Mouse (Mus musculus): ENCODE data around the gene Ccdc167.

The Ccdc167 gene

DNA sequence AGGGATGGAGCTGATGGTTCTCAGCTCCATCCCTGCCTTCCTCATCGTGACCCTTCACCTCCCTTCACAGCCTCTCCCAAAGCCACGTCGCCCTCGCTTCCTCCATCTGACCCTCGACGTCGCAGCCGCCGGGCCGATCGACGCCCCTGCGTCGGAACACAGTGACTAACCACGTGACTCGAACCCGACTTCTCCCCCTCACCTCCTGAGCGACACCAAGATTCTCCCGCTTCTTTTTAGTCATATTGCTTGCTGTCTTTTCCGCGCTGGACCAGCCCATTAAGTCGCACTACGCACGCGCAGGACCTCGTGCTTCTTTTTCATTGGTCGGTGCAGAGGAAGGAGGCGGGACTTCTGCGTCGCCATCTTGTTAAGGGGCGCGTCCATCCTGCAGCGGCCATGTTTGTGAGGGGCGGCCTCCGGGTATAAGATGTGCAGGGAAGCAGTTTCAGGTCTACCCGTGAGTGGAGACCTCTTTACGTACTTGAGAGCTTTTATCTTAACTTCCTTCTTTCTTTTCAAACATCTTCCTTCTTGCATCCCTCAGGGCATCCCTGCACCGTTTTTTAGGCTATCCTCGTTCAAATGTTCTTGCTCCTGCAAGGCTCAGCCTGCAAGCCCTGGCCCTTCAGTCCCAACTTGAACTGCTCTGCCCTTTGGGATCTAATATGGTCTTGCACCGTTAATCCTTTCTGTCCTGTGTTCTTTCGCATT, at the start of gene Ccdc167:
Gene Ccdc167 (minus strand): TSS at position 313 of the 714 bp plus-strand sequence.
- DNase-seq, result peak; percentile 98

DNA sequence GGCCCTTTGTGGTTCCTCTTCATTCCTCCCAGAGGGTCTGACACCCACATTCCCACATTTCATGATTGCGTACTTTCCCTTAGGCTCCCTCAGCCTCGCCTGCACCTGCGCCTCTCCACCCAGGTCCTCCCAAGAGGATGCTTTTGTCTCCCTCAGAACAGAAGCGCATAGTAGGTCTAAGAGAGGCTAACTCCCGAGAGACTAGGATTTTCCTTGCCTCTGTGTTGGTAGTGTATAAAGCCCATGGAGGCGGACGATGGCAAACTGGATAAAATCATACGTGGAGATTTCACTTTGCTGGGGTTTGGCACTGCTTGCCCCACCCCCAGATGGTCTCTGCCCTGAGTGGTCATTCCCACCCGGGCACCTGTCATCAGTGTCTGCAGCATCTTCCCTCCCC, 48.5 kb upstream of the Ccdc167 start:
- no peak for DNase-seq

DNA sequence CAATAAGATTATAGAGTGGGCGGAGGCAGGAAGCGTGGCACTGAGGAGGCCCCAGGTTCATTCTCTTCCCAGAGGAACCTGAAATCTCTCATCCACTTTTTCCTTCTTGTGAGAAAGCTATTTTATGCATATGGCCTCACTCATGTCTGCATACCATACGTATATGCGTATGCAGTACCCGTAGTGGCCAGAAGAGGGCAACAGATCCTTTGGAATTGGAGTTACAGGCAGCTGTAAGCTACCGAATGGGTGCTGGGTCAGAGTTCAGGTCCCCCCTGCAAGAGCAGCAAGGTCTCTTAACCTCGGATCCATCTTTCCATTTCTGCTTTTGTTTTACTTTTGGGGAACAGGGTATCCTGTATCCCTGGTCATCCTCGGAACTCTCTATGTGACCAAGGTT, 45.7 kb upstream of the Ccdc167 start:
- peak; percentile 85 for DNase-seq

DNA sequence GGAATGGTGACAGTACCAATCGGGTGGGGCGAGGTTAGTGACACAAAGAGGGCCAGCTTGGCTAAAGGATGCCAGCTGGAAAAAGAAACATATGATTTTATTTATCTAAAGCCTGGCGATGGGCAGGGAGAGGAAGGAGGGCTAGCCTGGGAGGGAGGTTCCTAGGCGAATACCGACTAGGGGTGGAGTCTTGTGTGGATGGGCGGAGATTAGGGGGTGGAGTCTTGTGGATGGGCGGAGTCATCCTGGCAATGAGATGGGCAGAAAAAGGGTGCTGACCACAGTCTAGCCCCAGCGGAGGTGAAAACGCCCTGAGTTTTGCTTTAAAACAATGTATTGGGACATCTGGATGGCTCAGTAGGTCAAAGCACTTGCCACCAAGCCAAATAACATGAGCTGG, 45.1 kb upstream of the Ccdc167 start:
- no peak for DNase-seq

DNA sequence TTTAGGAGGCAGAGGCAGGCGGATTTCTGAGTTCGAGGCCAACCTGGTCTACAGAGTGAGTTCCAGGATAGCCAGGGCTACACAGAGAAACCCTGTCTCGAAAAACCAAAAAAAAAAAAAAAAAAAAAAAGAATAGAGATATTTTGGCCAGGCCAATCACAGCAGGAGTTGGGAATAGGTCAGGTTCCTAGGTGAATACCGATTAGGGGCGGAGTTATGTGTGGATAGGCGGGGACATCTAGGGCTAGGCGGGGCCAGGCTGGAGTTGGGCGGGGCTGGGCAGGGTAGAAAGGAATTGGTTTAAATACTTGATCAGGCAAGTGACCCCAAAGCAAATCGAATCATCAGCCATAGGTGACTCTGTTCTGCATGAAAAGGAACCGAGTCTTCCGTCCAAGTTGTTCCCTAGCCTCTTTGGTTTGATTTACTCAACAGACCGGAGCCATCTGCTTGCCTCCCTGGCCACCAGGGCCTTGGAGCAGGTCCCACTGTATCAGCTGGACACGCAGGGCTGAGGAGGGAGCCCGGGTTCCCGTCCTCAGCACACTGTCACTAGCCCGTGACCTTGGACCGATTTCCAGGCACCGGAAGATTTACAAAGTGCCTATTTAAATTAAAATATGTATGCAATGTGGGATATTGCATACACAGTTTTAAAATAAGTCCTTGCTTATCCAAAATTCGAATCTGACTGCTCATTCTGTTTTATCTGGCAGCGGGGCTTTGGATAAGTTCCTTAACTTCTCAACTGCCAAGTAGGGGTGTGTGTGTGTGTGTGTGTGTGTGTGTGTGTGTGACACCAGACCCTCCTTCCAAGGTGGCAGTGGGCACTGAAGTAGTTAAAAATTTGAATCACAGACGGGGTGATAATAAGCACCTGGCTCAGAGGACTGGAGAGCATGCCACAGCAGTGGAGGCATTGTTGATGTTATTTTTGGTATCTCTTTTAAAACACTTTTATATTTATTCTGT, 43.8 kb upstream of the Ccdc167 start:
- DNase-seq, result no peak

DNA sequence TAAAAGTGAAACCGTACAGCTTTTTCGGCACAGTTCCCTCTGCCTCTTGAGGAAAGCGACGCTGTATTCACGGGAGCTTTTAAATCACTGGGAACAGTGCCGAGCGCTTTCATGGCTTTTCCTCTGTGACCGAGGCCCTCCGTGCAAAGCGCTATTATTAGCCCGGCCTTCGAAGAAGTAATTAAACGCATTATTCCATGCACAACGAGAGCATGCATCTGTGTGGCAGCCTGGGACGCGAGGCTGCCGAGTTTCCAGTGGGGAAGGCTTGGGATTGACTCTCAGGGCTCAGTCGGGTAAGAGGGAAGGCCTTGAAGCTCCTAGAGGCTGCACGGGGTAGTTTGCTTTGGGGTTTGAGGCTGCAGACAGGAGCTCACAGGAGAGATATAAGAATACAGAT, 43.1 kb upstream of the Ccdc167 start:
- DNase-seq, result no peak

DNA sequence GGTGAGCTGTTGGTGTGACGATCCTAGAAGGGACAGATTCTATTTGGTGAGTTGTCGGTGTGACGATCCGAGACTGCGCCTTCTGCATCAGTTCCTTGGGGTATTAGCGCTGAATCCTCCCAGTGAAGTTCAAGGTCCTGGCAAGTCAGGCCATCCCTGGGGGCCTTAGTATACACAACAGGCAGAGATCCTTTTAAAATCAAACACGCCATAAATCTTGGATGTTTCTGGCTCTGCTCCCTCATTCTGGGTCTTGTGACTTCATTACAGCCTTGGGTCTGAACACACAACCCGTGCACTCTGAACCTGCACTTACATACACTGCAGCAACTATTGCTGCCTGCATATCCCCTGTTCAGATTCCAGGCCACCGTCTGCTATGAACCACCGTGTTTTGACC, 39.5 kb upstream of the Ccdc167 start:
- no peak for DNase-seq

DNA sequence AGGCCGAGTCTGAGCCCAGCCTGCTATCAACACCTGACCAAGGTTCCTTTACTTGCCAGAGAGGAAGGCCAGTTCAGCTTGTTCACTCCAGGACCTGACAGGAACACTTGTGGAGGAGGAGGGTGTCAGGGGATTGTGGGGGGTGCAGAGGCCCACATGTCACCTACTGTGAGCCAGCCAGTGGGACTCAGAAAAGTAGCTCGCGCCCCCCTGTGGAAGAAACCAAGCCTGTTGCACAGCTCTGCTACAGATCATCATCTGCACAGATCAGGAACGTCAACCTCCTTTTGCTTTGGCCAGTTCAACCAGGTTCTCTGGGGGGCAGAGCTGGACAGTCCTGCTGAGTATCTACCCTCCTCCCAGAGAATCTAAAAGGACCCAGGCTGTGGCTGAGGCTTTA, 37.7 kb upstream of the Ccdc167 start:
- no peak for DNase-seq

DNA sequence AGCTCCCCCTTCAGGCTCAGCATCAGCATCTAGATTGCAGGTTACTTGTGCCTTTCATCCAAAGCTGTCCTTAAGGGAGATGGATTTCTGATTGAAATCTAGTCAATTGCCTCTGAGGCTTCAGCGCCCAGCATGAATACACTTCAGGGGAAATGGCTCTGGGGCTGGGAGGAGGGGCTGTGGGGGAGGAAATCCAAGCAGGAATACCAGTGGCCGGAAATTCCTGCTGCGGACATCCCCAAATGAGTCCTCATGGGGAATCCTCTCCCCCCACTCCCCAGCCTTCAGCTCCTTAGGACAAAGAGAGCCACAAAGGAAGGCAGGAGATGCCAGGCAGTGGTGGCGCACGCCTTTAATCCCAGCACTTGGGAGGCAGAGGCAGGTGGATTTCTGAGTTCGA, 30.6 kb upstream of the Ccdc167 start:
- no peak for DNase-seq

DNA sequence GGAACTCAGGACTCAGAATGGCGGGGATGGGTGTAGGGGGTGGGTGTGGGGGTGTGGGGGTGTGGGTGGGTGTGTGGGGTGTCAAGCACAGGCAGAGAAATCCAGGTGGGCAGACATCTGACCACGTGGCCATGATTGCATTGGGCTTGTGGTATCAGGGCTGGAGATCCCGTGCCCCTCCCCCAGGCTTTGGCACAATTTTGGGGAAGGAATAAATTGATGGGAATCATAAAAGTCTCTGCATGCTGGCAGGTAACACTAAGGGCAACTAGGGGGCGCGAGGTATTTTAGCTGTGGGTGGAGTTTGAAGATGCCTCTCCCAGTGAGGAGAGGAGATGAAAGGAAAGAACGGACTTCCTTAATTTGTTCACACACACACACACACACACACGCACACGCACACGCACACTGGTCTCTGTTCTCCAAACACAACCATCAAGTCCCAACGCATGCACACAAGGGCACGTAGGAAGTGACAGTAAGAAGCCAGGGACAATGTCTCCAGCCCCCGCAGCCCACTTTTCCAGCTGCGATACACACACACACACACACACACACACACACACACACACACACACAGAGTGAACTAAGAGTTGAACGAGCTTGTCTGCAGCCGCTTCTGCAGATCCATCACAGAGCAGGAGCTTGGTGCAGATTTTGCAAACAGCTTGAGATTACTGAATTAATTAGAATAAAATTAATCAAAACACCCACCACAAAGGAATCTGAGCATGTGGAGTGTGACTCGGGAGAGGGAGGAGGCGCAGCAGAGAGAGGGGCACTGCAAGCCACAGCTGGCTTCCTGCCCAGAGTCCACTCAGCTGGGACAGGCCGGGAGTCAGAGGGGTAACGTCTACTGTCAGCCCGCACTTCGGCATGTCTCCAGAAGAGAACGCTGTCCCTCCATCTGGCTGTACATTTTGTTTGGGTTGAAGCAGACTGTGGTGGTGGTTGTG, 21.3 kb upstream of the Ccdc167 start:
- no peak for DNase-seq

DNA sequence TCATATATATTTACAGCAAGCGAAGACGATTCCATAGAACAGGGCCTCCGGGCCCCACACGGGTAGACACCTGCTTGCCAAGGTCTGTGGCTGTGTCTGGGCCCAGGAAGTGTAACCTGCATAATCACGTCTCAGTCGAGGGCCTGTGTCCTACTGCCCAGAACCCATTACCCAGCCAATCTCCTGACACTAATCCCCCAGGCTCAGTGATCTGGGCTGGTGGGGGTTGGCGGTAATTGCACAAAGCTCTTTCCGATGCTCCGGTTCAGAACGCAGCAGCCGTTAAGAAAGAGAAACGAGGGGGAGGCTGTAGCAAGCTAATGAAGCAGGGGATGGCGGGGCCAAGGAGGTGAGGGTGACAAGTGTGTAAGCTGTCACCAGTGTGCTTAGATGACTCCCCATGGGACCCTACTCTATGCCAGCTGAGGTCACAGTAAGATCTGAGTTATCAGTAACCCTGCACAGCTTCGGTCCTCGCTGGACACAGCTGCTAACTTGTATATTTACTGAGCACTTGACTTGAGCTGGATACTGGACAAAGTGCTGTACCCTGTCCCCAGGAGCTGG, 19.7 kb upstream of the Ccdc167 start:
- no peak for DNase-seq

DNA sequence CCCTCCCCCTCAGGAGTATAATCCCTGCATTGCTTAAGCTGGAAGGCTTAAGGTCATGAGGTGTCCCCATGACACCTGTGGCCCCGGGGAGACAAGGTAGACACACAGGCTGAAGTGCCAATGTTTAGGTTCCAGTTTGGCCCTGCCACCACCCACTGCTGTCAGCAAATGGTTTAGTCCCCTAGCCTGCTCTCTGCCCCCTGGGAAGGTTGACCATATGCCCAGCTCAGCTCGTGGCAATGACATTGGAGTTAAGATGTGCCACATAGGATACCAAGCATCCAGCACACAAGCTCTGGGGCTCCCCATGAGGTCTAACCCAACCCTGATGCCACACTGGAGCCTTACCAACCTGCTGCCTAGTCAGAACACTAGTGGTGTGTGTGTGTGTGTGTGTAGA, 15.7 kb upstream of the Ccdc167 start:
- DNase-seq, result no peak

DNA sequence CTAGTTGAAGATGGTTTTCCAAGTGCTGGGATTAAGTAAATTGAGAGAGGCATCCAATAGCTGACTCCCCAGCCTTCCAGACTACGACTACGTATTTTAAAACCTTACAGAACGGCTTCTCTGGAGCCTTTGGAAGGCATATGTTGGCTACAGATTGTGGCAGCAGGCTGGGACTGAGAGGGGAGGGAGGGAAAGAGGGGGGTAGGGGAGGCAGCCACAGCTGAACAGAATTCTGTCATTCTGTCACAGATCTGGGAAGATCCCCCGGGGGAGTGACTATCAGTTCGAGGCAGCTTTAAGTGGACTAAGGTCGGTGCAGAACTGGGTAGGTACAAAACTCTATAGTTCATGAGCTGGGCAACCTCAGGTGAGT, 15.1 kb upstream of the Ccdc167 start:
- no peak for DNase-seq

DNA sequence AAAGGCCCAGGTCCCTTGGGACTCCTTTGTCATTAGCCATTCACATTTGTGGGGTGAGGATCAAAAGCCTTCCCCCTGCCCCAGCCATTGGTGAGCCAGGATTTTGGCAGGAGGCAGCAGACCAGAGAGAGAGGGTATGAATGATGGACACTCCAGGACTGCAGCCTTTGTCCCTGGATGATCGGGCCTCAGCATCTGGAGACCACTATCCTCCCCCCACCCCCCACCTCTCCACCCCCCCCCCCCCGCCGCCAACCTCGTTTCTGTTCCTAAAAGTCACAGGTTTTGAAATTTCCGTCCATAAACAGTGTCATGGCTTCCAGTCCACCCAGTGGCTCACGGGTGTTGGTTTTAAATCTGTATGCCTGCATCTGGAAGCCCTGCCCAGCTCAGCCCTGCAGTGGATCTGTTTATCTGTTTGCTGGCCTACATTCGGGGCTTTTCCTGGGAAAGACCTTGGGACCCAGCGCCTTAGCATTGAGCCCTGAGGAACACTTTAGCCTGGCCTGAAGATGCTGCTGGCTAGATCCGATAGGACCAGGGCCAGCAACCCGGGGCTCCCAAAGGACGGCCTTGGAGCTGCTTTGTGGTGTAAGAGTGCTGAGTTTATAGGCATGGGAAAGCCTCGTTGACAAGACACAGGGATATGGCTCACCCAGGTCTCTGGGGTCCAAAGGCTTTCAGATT, 14.6 kb upstream of the Ccdc167 start:
- DNase-seq, result no peak

DNA sequence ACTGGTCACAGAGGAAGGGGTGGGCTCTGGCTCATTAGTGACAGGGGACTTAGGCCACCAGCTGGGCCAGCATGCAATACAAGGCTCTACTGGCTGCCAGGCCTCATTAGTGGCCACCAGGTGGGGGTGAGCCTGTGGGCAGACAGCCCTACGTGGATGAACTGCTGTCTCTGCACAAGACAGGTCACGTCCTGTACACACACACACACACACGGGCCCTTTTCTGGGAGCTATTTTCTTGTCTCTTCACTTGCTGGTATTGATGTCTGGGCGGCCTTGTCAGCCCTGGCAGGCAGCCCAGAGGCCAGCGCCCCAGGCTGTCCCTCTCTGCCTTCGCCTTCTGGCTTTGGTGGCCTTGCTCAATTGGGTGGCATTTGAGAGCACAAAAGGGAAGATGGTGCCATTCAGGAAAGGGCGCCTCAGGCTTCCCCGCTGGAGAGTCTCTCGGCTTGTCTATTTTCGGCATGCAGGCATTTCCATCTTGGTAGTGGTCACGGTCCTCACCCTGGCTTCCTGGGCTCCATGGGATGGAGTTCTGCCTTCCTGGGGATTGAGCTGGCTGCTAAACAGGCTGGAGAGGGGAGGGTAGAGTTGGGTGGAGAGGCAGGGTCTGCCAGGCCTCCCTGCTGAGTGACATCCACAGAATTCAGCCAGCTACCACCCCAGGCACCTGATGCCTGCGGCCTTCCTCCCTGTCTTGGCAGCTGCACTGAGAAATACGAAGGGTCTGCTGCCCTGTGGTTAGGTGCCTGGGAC, 13.8 kb upstream of the Ccdc167 start:
- no peak for DNase-seq

DNA sequence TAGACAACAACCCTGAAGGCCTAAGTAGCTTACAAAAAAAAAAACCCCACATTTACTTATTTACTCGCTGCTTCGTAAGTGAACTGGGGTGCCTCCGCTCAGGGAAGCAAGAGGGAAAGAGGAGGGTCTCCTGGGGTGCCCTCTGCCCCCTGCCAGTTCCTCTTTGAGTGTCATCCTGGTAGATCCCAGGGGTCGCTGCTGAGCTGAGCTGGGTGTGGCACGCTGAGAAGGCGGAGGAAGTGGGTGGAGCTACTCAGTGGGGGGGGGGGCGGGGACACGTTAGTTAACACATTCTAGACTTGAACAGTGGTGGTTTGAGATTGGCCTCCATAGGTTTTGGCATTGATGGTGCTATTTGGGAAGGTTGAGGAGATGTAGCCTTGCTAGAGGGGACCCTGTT, 11.2 kb upstream of the Ccdc167 start:
- peak; percentile 52 for DNase-seq

DNA sequence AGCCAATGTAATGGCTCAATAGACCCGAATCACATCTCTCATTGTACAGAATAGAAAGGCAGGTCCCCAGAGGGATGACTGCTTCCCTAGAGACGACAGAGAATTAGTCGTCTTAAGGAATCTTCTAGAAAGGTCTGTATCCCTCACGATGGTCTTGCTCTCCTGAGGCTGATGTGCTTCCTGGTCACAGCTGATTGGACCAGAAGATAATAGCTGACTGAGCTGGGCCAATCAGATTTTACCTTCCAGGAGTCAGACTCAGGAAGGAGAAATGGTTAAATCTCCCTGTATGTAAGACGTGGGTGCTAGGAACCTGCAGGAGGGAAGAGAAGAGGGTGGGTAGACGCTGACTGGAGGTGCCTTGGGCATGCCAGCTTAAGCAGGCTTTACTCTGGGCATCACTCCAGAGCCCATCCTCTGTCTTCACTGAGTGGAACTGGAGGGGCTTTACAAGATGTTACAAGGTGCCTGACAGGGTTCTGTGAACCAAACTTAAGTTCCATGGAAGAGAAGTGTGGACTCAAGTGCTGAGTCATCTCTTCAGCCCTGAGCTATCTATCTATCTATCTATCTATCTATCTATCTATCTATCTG, 8.3 kb upstream of the Ccdc167 start:
- DNase-seq, result no peak

DNA sequence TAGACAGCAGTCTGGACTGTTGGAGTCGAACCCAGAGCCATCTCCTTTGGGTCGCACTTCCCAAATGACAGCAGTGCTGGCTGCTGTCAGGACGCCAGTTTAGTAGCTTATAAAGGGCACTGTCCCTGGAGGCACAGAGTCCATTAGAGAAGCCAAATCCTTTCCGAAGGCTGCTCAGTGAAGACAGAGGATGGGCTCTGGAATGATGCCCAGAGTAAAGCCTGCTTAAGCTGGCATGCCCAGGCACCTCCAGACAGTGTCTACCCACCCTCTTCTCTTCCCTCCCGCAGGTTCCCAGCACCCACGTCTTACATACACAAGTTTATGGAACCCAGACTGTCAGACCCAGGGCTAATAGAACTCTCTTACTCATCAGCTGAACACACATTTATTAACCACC, 7.8 kb upstream of the Ccdc167 start:
- no peak for DNase-seq

DNA sequence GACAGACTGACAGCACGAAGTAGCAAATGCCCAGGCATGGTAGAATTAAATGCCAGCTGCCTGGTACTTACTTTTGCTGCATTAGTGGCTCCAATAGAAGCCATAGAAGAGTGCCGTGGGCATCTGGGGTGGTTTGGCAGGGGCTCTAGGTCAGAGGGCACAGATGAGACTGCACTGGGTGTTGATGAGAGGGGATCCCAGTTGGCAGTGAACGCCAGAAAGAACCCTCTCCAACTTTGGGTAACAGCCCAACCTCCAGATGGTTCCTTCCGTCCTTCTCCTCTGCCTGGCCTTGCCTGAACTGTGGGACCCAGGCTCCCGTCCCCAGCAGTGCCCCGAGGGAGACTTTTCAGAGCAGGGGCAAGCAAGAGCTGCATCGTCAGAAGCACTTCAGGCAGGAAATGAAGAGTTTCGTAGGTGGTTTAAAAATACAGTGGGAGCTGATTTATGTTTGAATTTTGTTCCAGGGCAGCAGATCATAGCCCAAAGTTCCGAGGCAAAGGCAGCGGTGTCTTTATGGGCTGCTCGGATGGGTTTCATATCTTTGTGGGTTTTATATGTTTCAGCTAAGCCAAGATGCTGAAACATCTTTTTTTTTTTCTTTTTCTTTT, 4.0 kb upstream of the Ccdc167 start:
- no peak for DNase-seq
